Mouse (Mus musculus) cerebellum, adult 2 months (tissue): Measurements from ENCODE around the gene Tas2r134.

Source experiments
- CTCF ChIP-seq: fragments of 200-500 bp; IDR thresholded peaks from 2 replicates; pipeline ENCODE4 v1.5.1; 2011; ENCODE audit warnings: low read depth, mild to moderate bottlenecking, control low read depth, low read length, moderate library complexity, borderline replicate concordance; ENCODE audit not compliant: insufficient read depth
- POLR2A ChIP-seq: fragments of 200-500 bp; IDR thresholded peaks from 2 replicates; pipeline ENCODE4 v1.6.1; 2011; ENCODE audit warnings: low read length, control low read depth, borderline replicate concordance; ENCODE audit not compliant: insufficient read depth

DNA sequence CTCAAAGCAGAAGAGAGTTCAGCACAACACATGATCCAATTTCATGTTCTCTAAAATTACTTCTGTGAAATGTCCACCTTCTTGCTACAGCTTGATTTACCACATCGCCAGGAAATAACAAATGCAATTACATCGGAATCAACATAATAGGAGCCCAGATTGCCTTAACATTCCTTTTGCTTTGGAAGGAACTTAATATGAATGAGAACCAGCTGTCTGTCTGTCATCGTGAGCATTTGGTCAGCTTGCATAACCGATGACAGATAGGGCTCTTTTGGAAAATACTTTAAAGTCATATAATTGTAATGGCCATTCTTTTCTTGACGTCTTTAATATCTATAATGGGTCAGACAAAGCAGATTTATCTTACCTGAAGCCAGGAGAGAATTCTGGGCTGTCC lies 31.0 kb downstream of the Tas2r134 start:
- TF ChIP-seq POLR2A (no peak), CTCF (no peak)
